Mouse (Mus musculus) heart, embryonic 16.5 days (tissue): ENCODE data around the gene Trpc4. TPM values are rescaled to one million over a fixed set of nuclear protein-coding genes. Genes with fewer than 3 reads are reported as not detected.

ENCODE experiments used
- ATAC-seq: fragments of 200-750 bp; cut with Nextera tagmentation; replicated peaks from 2 replicates; pipeline ENCODE4 v1.8.0; 2017; ENCODE audit warnings: moderate number of reproducible peaks; ENCODE audit not compliant: insufficient read depth, low FRiP score; ENCODE audit errors: extremely low read depth
- H3K27ac ChIP-seq: fragments of 300-500 bp; sonication (generic); 2 replicates; pipeline ENCODE4 v1.5.1; 2014; ENCODE audit warnings: mild to moderate bottlenecking, low read length, control low read depth, moderate library complexity
- H3K27me3 ChIP-seq: fragments of 300-500 bp; sonication (generic); 2 replicates; pipeline ENCODE4 v1.6.1; 2014; ENCODE audit warnings: low read length, mixed read lengths; ENCODE audit not compliant: control insufficient read depth, insufficient read depth
- H3K36me3 ChIP-seq: fragments of 300-500 bp; sonication (generic); 2 replicates; pipeline ENCODE4 v1.6.1; 2014; ENCODE audit not compliant: control insufficient read depth, insufficient read depth
- H3K4me1 ChIP-seq: fragments of 300-500 bp; sonication (generic); 2 replicates; pipeline ENCODE4 v1.6.1; 2014; ENCODE audit warnings: low read length, mixed read lengths; ENCODE audit not compliant: control insufficient read depth, insufficient read depth
- H3K4me2 ChIP-seq: fragments of 300-500 bp; sonication (generic); 2 replicates; pipeline ENCODE4 v1.6.1; 2014; ENCODE audit warnings: low read depth, mild to moderate bottlenecking, control low read depth, low read length
- H3K4me3 ChIP-seq: fragments of 300-500 bp; sonication (generic); 2 replicates; pipeline ENCODE4 v1.5.1; 2014; ENCODE audit warnings: mild to moderate bottlenecking, control low read depth, low read length
- H3K9ac ChIP-seq: fragments of 300-500 bp; sonication (generic); 2 replicates; pipeline ENCODE4 v1.6.1; 2014; ENCODE audit warnings: low read length, control low read depth
- H3K9me3 ChIP-seq: fragments of 300-500 bp; sonication (generic); replicated peaks from 2 replicates; pipeline ENCODE4 v1.6.1; 2016; ENCODE audit warnings: low read length; ENCODE audit not compliant: control insufficient read depth
- WGBS: fragments of 180-500 bp; shearing (Covaris S2); extraction: QIAGEN DNeasy Blood & Tissue Kit; methylation state at CpG from one replicate; pipeline ENCODE4 v1.1.7; 2014; 5-methylcytosine and 5-hydroxymethylcytosine counted together
- polyA plus RNA-seq: library from polyadenylated mRNA; unstranded; fragments of >200 nt; fragmentation: Nextera tagmentation; extraction: Ambion mirVana; gene quantifications from 2 replicates; pipeline ENCODE4 v1.2.1, GENCODE M21; 2015

Trpc4 gene
- polyA plus RNA-seq, 1 experiment from 2014 or later = 0.12 TPM

- no peaks in the 10 kb centered on the region for H3K4me1 ChIP-seq
- H3K27me3 ChIP-seq = no peaks in the 10 kb centered on the region
- H3K9ac ChIP-seq = no peak overlapping the region
- no peak for ATAC-seq
- H3K27ac ChIP-seq = no peak overlapping the region
- no peaks in the 10 kb centered on the region for H3K36me3 ChIP-seq
- H3K4me2 ChIP-seq = no peak overlapping the region
- H3K4me3 ChIP-seq = no peak overlapping the region
- 85% methylated on average over 2 of the region's 2 CpGs for WGBS
- no peaks in the 10 kb centered on the region for H3K9me3 ChIP-seq
These were observed 158.2 kb downstream of the Trpc4 start for GRCm38 (mm10) chr3:54314055-54314454.

DNA sequence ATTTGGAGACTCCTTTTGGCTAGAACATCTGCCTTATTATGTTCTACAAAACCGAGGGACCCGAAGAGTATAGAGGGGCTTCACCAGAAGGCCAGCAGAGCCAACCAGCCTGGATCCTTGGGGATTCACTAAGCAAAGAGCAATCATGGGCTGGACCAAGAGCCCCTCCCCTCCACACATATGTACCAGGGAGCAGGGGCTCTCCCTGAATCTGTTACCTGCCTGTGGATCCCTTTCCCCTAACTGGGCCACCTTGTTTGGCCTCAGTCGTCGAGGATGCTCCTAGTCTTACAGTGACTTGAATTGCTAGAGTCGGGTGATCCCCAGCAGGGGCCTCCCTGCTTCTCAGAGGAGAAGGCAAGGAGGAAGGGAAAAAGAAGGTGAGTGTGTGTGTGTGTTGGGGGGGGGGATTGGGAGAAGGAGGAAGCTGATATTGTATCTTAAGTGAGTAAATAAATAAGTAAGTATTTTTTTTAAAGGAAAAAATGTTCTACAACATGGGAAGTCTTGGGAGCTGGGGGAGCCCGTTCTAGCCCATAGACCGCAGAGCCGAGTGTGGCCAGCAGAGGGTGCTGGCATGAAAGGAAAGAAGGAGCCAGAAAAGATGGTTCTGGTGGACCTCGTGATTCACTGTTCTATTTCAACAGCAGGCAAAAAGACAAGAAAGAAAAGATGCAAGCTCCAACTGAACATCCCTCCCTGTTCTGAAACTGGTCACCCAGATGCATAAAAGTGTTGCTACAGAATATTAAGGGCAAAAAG lies 197.2 kb downstream of the Trpc4 start:
- H3K36me3 ChIP-seq = no peaks in the 10 kb centered on the region
- no peak overlapping the region for H3K4me2 ChIP-seq
- ATAC-seq = no peak
- no peaks in the 10 kb centered on the region for H3K4me1 ChIP-seq
- 24% methylated on average over 9 of the region's 9 CpGs for WGBS
- no peaks in the 10 kb centered on the region for H3K9me3 ChIP-seq
- H3K4me3 ChIP-seq = no peak overlapping the region
- H3K27me3 ChIP-seq = 0 out of 2 replicates have a peak, but pooled peaks cover 2% of the 10 kb centered on the region
- no peak overlapping the region for H3K27ac ChIP-seq
- no peak overlapping the region for H3K9ac ChIP-seq

DNA sequence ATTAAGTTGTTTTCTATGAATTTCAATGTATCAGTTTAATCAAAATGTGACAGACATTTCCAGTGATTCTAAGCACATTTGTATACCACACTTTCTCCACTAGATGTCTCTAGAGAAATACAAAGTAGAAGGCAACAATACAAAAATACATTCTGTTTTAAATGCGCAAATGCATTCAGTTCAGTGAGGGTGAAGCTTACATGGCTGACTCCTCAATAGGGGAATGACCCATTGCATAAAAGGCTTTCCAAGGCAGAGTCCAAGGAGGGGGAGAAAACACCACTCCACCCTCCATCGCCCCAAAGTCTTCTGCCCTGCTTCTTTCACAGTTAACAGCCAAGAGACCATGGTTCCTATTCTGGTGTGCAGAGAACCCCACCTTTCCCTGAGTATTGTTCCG lies 201.7 kb downstream of the Trpc4 start:
- Histone ChIP-seq H3K36me3 (no peaks in the 10 kb centered on the region), H3K4me3 (no peak overlapping the region), H3K27ac (no peak overlapping the region), H3K27me3 (no peaks in the 10 kb centered on the region), H3K9me3 (no peaks in the 10 kb centered on the region), H3K9ac (no peak overlapping the region), H3K4me2 (no peak overlapping the region), H3K4me1 (no peaks in the 10 kb centered on the region)
- ATAC-seq = no peak
- WGBS = 62% methylated on average over 3 of the region's 3 CpGs

GRCm38 (mm10) chr3:54358463-54359189 lies 202.8 kb downstream of the Trpc4 start:
- Histone ChIP-seq H3K4me2 (peak overlapping the region; percentile 19; the same call in 1 of the 2 replicates), H3K27me3 (no peaks in the 10 kb centered on the region), H3K27ac (peak overlapping the region; percentile 38), H3K9ac (no peak overlapping the region), H3K36me3 (no peaks in the 10 kb centered on the region), H3K4me1 (no peaks in the 10 kb centered on the region), H3K9me3 (no peaks in the 10 kb centered on the region), H3K4me3 (no peak overlapping the region)
- peak; percentile 74; the same call in 1 of the 2 replicates for ATAC-seq
- 36% methylated on average over 15 of the region's 15 CpGs for WGBS

DNA sequence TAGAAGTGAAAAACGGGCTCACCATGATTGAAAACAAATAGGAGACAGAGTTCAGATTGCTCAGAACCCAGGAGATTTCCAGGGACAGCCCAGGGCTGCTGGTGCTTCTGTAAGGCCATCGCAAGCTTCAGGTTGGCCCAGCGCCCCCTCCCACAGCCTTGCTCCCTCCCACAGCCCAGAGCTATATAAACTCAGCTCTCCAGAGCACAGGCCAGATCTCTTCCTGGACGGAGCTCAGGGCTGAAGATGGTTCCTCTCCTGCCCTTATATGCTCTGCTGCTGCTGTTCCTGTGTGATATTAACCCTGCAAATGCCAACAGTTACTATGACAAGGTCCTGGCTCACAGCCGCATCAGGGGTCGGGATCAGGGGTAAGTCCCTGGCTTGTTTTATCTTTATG lies 205.1 kb downstream of the Trpc4 start, which contains the start of gene Postn:
Gene Postn (plus strand): TSS at position 213 of the 400 bp plus-strand sequence.
- ATAC-seq = peak; percentile 79; the same call in 1 of the 2 replicates
- H3K27me3 ChIP-seq = no peaks in the 10 kb centered on the region
- H3K9me3 ChIP-seq = no peaks in the 10 kb centered on the region
- H3K27ac ChIP-seq = peak within 1 kb of the TSS; percentile 44
- 37% methylated on average over 6 of the region's 6 CpGs for WGBS
- peak within 1 kb of the TSS; percentile 34 for H3K4me2 ChIP-seq
- no peaks in the 10 kb centered on the region for H3K36me3 ChIP-seq
- H3K4me3 ChIP-seq = peak within 1 kb of the TSS; percentile 47
- H3K4me1 ChIP-seq = no peaks in the 10 kb centered on the region
- peak within 1 kb of the TSS; percentile 41; the same call in 1 of the 2 replicates for H3K9ac ChIP-seq

- Histone ChIP-seq H3K9me3 (no peaks in the 10 kb centered on the region), H3K4me3 (peak overlapping the region; percentile 31), H3K4me2 (peak overlapping the region; percentile 19; the same call in 1 of the 2 replicates), H3K27ac (peak overlapping the region; percentile 44; the same call in 1 of the 2 replicates), H3K4me1 (no peaks in the 10 kb centered on the region), H3K9ac (peak overlapping the region; percentile 35; the same call in 1 of the 2 replicates), H3K36me3 (no peaks in the 10 kb centered on the region), H3K27me3 (no peaks in the 10 kb centered on the region)
- no peak for ATAC-seq
These were observed 205.8 kb downstream of the Trpc4 start for GRCm38 (mm10) chr3:54361656-54362055.

Other genes starting within 250 kb of the Trpc4 start
- gene Postn, start 205.1 kb downstream of the Trpc4 start, polyA plus RNA-seq = 394 and 476 TPM in 2 replicates